In the genomic region with DNA sequence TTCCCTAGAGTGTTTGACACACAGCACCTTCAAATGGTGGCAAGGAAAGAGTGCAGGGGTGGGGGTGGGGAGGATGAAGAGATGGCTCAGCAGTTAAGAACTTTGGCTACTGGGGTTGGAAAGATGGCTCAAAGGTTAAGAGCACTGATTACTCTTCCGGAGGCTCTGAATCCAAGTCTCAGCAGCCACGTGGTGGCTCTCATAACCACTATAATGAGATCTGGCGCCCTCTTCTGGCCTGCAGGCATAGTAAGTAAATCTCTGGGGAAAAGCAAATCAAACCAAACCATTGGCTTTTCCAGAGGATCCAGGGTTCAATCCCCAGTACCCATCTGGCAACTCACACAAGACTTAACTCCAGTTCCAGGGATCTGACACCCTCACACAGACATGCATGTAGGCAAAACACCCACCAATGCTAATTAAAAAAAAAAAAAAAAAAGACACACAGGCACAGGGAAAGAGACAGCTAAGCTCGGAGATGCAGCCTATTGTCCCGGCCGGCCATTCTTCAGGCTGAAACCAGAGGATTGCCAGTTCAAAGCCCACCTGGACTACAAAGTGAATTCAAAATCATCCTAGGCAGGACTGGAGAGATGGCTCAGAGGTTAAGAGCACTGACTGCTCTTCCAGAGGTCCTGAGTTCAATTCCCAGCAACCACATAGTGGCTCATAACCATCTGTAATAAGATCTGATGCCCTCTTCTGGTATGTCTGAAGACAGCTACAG, we compare ENCODE assay signal across 1 mouse cellular context.
TF ChIP-seq lines count a peak whose summit lies in the region.

No protein-coding gene starts in this region.

TF ChIP-seq in MEL, 35 proteins besides CTCF, POLR2A, EP300 and RAD21:
- TF ChIP-seq NRF1 (IDR thresholded peaks at IDR 0.05; ENCODE audit: insufficient read depth, low read depth, low read length, poor library complexity, severe bottlenecking) (no peak), TCF12 (IDR thresholded peaks at IDR 0.05; ENCODE audit: low read depth, low read length) (no peak), MEF2A (IDR thresholded peaks at IDR 0.05; ENCODE audit: extremely low read depth, insufficient replicate concordance, low read depth, low read length, poor library complexity, severe bottlenecking) (no peak), ETS1 (IDR thresholded peaks at IDR 0.05; ENCODE audit: low read depth, low read length) (no peak), MAX (IDR thresholded peaks at IDR 0.05; ENCODE audit: low read length) (peak; percentile 97), MYC (IDR thresholded peaks at IDR 0.05; ENCODE audit: low read depth, low read length) (peak; percentile 100), USF2 (IDR thresholded peaks at IDR 0.05; ENCODE audit: borderline replicate concordance in 1 of 2, insufficient read depth in 1 of 2, low read depth in 1 of 2, low read length in 2 of 2) (peak in 1 of 2 experiments; percentile 59; a peak in 1 of 4 replicates), UBTF (IDR thresholded peaks at IDR 0.05; ENCODE audit: borderline replicate concordance, insufficient read depth, low read depth, low read length) (no peak), ZNF384 (IDR thresholded peaks at IDR 0.05; ENCODE audit: low read depth, low read length) (peak; percentile 64), USF1 (IDR thresholded peaks at IDR 0.05; ENCODE audit: low read depth, low read length) (peak; percentile 87), ZC3H11A (IDR thresholded peaks at IDR 0.05; ENCODE audit: low read depth, low read length) (peak; percentile 73), POLR2AphosphoS2 (IDR thresholded peaks at IDR 0.05; ENCODE audit: low read length) (no peak), BHLHE40 (IDR thresholded peaks at IDR 0.05; ENCODE audit: borderline replicate concordance, low read depth, low read length) (no peak), ZKSCAN1 (IDR thresholded peaks at IDR 0.05; ENCODE audit: low read depth, low read length) (no peak), GABPA (IDR thresholded peaks at IDR 0.05; ENCODE audit: low read depth, low read length) (no peak), TAL1 (IDR thresholded peaks at IDR 0.05; ENCODE audit: low read length) (no peak), MYB (IDR thresholded peaks at IDR 0.05; ENCODE audit: low read depth, low read length) (no peak), E2F4 (IDR thresholded peaks at IDR 0.05; ENCODE audit: borderline replicate concordance, low read depth, low read length) (no peak), HCFC1 (IDR thresholded peaks at IDR 0.05; ENCODE audit: low read depth, low read length) (0 out of 2 replicates have a peak, but pooled peaks have one; percentile 35), POLR2AphosphoS5 (IDR thresholded peaks at IDR 0.05; ENCODE audit: borderline replicate concordance, low read depth, low read length) (no peak), RCOR1 (IDR thresholded peaks at IDR 0.05; ENCODE audit: low read depth, low read length) (peak; percentile 84), MAZ (IDR thresholded peaks at IDR 0.05; ENCODE audit: low read depth, low read length) (0 out of 2 replicates have a peak, but pooled peaks have one; percentile 44), MXI1 (IDR thresholded peaks at IDR 0.05; ENCODE audit: low read depth, low read length) (peak; percentile 92), CHD1 (IDR thresholded peaks at IDR 0.05; ENCODE audit: low read depth, low read length) (no peak), GATA1 (IDR thresholded peaks at IDR 0.05; ENCODE audit: low read depth, low read length) (no peak), SMC3 (IDR thresholded peaks at IDR 0.05; ENCODE audit: low read depth, low read length) (peak; percentile 81), SIN3A (IDR thresholded peaks at IDR 0.05; ENCODE audit: low read length) (peak; percentile 76; the same call in 1 of the 2 replicates), CHD2 (IDR thresholded peaks at IDR 0.05; ENCODE audit: low read length) (no peak)
